In the genomic region with DNA sequence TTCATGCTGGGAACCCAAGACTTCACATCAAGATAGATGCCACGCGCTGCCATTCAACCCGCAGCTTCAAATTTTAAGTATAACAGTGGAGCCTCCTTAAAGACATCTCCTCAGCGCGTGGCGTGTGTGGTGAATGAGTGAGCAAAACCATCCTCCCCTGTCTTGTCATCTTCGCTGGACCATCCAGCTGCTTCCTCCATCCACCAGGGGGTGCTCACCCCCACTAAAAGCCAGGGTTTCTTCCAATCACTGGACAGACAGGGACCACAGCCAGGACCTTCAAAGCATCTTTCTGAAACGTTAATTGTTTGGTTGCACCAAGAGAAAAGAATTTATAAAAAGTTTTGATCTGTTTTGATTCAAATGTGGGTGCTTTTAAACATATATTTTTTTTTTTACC, we compare ENCODE assay signal across 9 mouse cellular contexts.
A peak's percentile ranks its signal among the peaks of the same experiment; 100 is the strongest.
DNase-seq lines count a peak whose midpoint lies in the region; TF ChIP-seq lines count a peak whose summit lies in the region.
"Had no signal": no experiment of that assay in that cellular context is flagged by ENCODE, and none has a peak within 500 bp of the region (broad histone marks: within the 10 kb centered on the region; RNA-seq: fewer than 3 reads in every experiment).

No protein-coding gene starts in this region.

- TF ChIP-seq POLR2A in MEL (IDR thresholded peaks at IDR 0.05; ENCODE audit: control insufficient read depth in 1 of 2, insufficient read depth in 1 of 2, low read depth in 1 of 2, low read length in 2 of 2, poor library complexity in 1 of 2) = no peak
- no peak for TF ChIP-seq POLR2A in testis, adult 2 months (IDR thresholded peaks at IDR 0.05; ENCODE audit: control insufficient read depth, low read depth, low read length)

- H3K36me3 ChIP-seq in MEL (ENCODE audit: control insufficient read depth in 1 of 2, insufficient read depth in 2 of 2, low read length in 2 of 2) = no peaks in the 10 kb centered on the region
- H3K36me3 ChIP-seq in testis, adult 2 months (ENCODE audit: control insufficient read depth, insufficient read depth, low read length) = no peaks in the 10 kb centered on the region

- H3K4me1 ChIP-seq in MEL (ENCODE audit: control insufficient read depth in 1 of 2, insufficient read depth in 2 of 2, low read length in 2 of 2) = no peaks in the 10 kb centered on the region
- no peaks in the 10 kb centered on the region for H3K4me1 ChIP-seq in testis, adult 2 months (ENCODE audit: control insufficient read depth, insufficient read depth, low read length)

- no peak overlapping the region for H3K9ac ChIP-seq in MEL (ENCODE audit: control insufficient read depth, low read depth, low read length, poor library complexity, severe bottlenecking)

- no peaks in the 10 kb centered on the region for H3K27me3 ChIP-seq in MEL (ENCODE audit: control insufficient read depth in 1 of 2, insufficient read depth in 2 of 2, low read length in 2 of 2)
- H3K27me3 ChIP-seq in testis, adult 2 months (ENCODE audit: control insufficient read depth, insufficient read depth, low read length) = no peaks in the 10 kb centered on the region

- intact Hi-C loops in gastrocnemius, adult 2 months (cut with DNase I) = loop anchor here (2.0 kb wide), 1 partner anchor 834 kb away; no protein-coding TSS in a partner anchor

- H3K27ac ChIP-seq in MEL (ENCODE audit: control insufficient read depth, low read depth, low read length) = no peak overlapping the region
- H3K27ac ChIP-seq in gastrocnemius, adult 2 months = no peak overlapping the region
- no peak overlapping the region for H3K27ac ChIP-seq in testis, adult 2 months (ENCODE audit: control insufficient read depth, insufficient read depth, low read depth, low read length)

- no peak overlapping the region for H3K4me3 ChIP-seq in MEL (ENCODE audit: control insufficient read depth in 1 of 2, insufficient read depth in 1 of 2, low read depth in 2 of 2, low read length in 2 of 2)
- no peak overlapping the region for H3K4me3 ChIP-seq in gastrocnemius, adult 2 months
- no peak overlapping the region for H3K4me3 ChIP-seq in testis, adult 2 months (ENCODE audit: control insufficient read depth, low read depth, low read length)
- H3K4me3 ChIP-seq: myocyte had no signal

- peak in 2 of 3 experiments; percentile 11 to 30; a peak in 1 of 6 replicates for TF ChIP-seq CTCF in MEL (IDR thresholded peaks at IDR 0.05 in 2 of 3, conservative IDR thresholded peaks at IDR 0.05 in 1 of 3; ENCODE audit: control insufficient read depth in 1 of 3, insufficient read depth in 1 of 3, low read depth in 2 of 3, low read length in 3 of 3, poor library complexity in 1 of 3, severe bottlenecking in 1 of 3)
- peak; percentile 74 for TF ChIP-seq CTCF in gastrocnemius, adult 2 months (IDR thresholded peaks at IDR 0.05)
- peak; percentile 64; the same call in 1 of the 2 replicates for TF ChIP-seq CTCF in testis, adult 2 months (IDR thresholded peaks at IDR 0.05; ENCODE audit: control insufficient read depth, insufficient read depth, insufficient replicate concordance, low read depth, low read length)

- TF ChIP-seq EP300 in MEL (IDR thresholded peaks at IDR 0.05; ENCODE audit: low read depth in 1 of 2, low read length in 2 of 2) = no peak

- H3K79me2 ChIP-seq in MEL (ENCODE audit: control insufficient read depth, insufficient read depth, low read length, poor library complexity) = no peaks in the 10 kb centered on the region

- H3K9me3 ChIP-seq in MEL (replicated peaks; ENCODE audit: insufficient read depth, low read length) = no peaks in the 10 kb centered on the region

- TF ChIP-seq RAD21 in MEL (IDR thresholded peaks at IDR 0.05; ENCODE audit: low read depth, low read length) = no peak

- DNase-seq in 3T3-L1 (ENCODE audit: low read depth, low spot score) (peak; percentile 52), MEL (ENCODE audit: low read depth, low spot score) (no peak)
- peak; percentile 74 to 84 for DNase-seq in cerebellum, postnatal 14 days
- DNase-seq in gastrocnemius, adult 2 months = peak; percentile 34
- DNase-seq in layer of hippocampus, adult 9-11 months = peak; percentile 26
- peak; percentile 62 to 71 for DNase-seq in lung, postnatal 4 days
- DNase-seq in B cell, adult 2 months = no peak

TF ChIP-seq in MEL, 35 proteins besides CTCF, POLR2A, EP300 and RAD21:
- no peak for TF ChIP-seq CHD1 (IDR thresholded peaks at IDR 0.05; ENCODE audit: low read depth, low read length)
- no peak for TF ChIP-seq HCFC1 (IDR thresholded peaks at IDR 0.05; ENCODE audit: low read depth, low read length)
- peak; percentile 3; the same call in 1 of the 2 replicates for TF ChIP-seq SMC3 (IDR thresholded peaks at IDR 0.05; ENCODE audit: low read depth, low read length)

Comparison
In these comparisons a context has a peak if more than half of its experiments do, and no peak if none do; other contexts are left out.
1. DNase-seq: peak in 3T3-L1 (single experiment), cerebellum, postnatal 14 days (2 of 2), gastrocnemius, adult 2 months (single experiment), layer of hippocampus, adult 9-11 months (single experiment) and lung, postnatal 4 days (2 of 2); none in MEL (single experiment) and B cell, adult 2 months (0 of 2).
2. CTCF ChIP-seq: peak in every context shown above with its lines; median percentile 74 in gastrocnemius, adult 2 months; 64 in testis, adult 2 months; 20 in MEL.